Mouse (Mus musculus) neural tube, embryonic 15.5 days (tissue): ENCODE data around the gene Serpinb9. TPM values are rescaled to one million over a fixed set of nuclear protein-coding genes. Genes with fewer than 3 reads are reported as not detected.
"Not testable (repeated sequence)": the region's sequence is repeated elsewhere in the genome, so short reads cannot be mapped to it uniquely, and the experiment has no call there.

Experiments used
- ATAC-seq: fragments of 200-750 bp; cut with Nextera tagmentation; 2 replicates; pipeline ENCODE4 v1.8.0; 2017; ENCODE audit warnings: mild to moderate bottlenecking, moderate TSS enrichment, moderate library complexity; ENCODE audit not compliant: low FRiP score
- H3K27ac ChIP-seq: fragments of 300-500 bp; sonication (generic); replicated peaks from 2 replicates; pipeline ENCODE4 v1.5.1; 2015; ENCODE audit warnings: mild to moderate bottlenecking, inconsistent platforms
- H3K27me3 ChIP-seq: fragments of 300-500 bp; sonication (generic); replicated peaks from 2 replicates; pipeline ENCODE4 v1.6.1; 2015; ENCODE audit warnings: inconsistent platforms
- H3K36me3 ChIP-seq: fragments of 300-500 bp; sonication (generic); 2 replicates; pipeline ENCODE4 v1.6.1; 2015; ENCODE audit warnings: inconsistent platforms
- H3K4me1 ChIP-seq: fragments of 300-500 bp; sonication (generic); 2 replicates; pipeline ENCODE4 v1.6.1; 2015; ENCODE audit warnings: inconsistent platforms
- H3K4me2 ChIP-seq: fragments of 300-500 bp; sonication (generic); 2 replicates; pipeline ENCODE4 v1.6.1; 2015; ENCODE audit warnings: inconsistent platforms, mild to moderate bottlenecking, moderate library complexity
- H3K4me3 ChIP-seq: fragments of 300-500 bp; sonication (generic); replicated peaks from 2 replicates; pipeline ENCODE4 v1.5.1; 2015; ENCODE audit warnings: mild to moderate bottlenecking, inconsistent platforms
- H3K9ac ChIP-seq: fragments of 300-500 bp; sonication (generic); replicated peaks from 2 replicates; pipeline ENCODE4 v1.6.1; 2015; ENCODE audit warnings: mild to moderate bottlenecking, inconsistent platforms
- H3K9me3 ChIP-seq: fragments of 300-500 bp; sonication (generic); replicated peaks from 2 replicates; pipeline ENCODE4 v1.6.1; 2016; ENCODE audit warnings: inconsistent platforms
- WGBS: fragments of 180-500 bp; shearing (Covaris S2); methylation state at CpG from one replicate; pipeline ENCODE4 v1.1.7; 2015; ENCODE audit warnings: mixed read lengths; 5-methylcytosine and 5-hydroxymethylcytosine counted together
- polyA plus RNA-seq: library from polyadenylated mRNA; unstranded; fragments of >200 nt; fragmentation: Nextera tagmentation; extraction: Ambion mirVana; gene quantifications from 2 replicates; pipeline ENCODE4 v1.2.1, GENCODE M21; 2015

Serpinb9 gene
- polyA plus RNA-seq = 2.0 and 4.3 TPM in 2 replicates

- no peak for ATAC-seq
- Histone ChIP-seq H3K36me3 (no peaks in the 10 kb centered on the region), H3K4me2 (peak within 1 kb of the TSS; percentile 44), H3K4me1 (0 out of 2 replicates have a peak, but pooled peaks cover 3% of the 10 kb centered on the region), H3K9ac (no peak within 1 kb of the TSS), H3K27me3 (no peaks in the 10 kb centered on the region), H3K27ac (no peak within 1 kb of the TSS), H3K9me3 (no peaks in the 10 kb centered on the region), H3K4me3 (peak within 1 kb of the TSS; percentile 25; the same call in 1 of the 2 replicates)
- 87% methylated on average over 3 of the region's 3 CpGs for WGBS
These were observed at the start of gene Serpinb9 for GRCm38 (mm10) chr13:33002950-33003349. TSS of gene Serpinb9 (plus strand) at chr13:33003250.

DNA sequence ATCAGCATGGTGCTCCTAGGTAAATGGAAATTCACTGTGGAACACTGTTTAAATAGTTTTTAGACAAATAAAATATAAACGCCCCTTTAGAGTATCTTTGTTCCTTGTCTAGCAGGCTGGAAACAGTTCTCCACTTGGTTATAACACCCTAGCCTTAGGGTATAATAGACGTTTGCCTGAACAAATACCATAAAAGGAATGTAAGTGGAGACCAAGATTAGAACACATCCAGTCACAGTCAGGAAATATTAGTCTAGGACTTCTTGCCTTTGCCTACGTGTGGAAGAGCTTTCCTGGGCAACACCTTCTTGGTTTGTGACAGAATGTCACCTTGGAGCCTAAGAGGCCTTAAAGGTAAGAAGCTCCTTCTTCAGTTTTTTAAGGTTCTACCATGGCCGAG lies 46.5 kb upstream of the Serpinb9 start:
- Histone ChIP-seq H3K9ac (no peak overlapping the region), H3K4me1 (no peaks in the 10 kb centered on the region), H3K4me2 (no peak overlapping the region), H3K9me3 (no peaks in the 10 kb centered on the region), H3K27me3 (no peaks in the 10 kb centered on the region), H3K4me3 (no peak overlapping the region), H3K36me3 (no peaks in the 10 kb centered on the region), H3K27ac (no peak overlapping the region)
- no peak for ATAC-seq
- 69% methylated on average over 4 of the region's 4 CpGs for WGBS

DNA sequence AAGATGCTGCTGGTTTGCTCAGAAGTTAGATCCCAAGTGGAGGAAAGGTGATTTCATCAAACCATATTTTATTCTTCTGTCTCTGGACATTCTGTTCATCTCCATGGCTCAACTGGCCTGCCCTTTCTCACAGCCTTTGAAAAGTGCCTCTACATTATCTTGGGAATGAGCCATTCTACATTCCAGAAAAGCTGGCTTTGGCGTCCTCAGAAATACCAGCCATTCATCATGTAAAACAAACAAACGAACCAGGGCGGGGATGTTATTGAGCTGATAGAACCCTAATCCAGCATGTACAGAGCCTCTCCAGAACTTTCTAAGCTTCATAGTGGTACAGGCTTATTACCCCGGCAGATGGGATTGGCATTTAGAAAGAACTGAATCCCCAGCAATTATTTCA lies 45.1 kb upstream of the Serpinb9 start:
- Histone ChIP-seq H3K27me3 (no peaks in the 10 kb centered on the region), H3K4me3 (no peak overlapping the region), H3K4me1 (no peaks in the 10 kb centered on the region), H3K4me2 (no peak overlapping the region), H3K9me3 (no peaks in the 10 kb centered on the region), H3K27ac (no peak overlapping the region), H3K9ac (no peak overlapping the region), H3K36me3 (no peaks in the 10 kb centered on the region)
- ATAC-seq = no peak
- 89% methylated on average over 4 of the region's 4 CpGs for WGBS

GRCm38 (mm10) chr13:32958521-32958920 lies 44.5 kb upstream of the Serpinb9 start:
- WGBS = 85% methylated on average over 7 of the region's 7 CpGs
- not testable (repeated sequence) for H3K9ac ChIP-seq, H3K4me1 ChIP-seq, H3K4me3 ChIP-seq, H3K27ac ChIP-seq, H3K9me3 ChIP-seq, ATAC-seq, H3K4me2 ChIP-seq, H3K36me3 ChIP-seq, H3K27me3 ChIP-seq

DNA sequence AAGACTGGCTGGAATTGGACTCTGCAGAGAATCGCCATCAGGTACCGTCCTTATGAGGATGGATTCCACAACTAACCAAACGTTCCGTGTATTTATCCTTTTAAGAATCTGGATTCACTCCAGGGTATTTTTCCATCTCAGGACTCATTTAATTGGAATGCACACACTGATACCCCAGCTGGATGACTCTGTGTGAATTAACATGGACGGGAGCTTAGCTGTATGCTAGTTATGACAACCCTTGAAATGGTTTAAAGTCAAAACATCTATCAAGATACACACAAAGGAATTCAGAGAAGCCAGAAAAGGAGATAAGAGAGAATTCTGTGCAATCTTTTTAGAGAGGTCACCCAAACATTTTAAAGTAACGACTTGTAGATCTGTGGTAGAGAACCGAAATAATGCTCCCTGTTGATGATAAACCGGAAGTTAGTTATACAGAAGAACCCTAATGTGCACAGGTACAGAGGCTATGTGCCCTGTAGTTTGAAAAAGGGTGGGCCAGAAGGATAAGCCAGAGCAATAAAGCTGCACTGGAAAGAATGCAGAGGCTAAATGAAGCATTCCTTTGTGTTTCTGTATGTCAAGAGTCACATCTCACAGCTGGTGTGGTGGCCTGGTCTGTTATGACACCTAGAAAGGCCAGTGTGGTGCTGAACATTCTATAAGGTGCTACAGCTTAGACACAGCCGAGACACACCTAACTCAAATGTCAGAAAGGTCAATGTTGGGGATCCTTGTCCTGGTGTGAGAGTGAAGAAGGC lies 38.9 kb upstream of the Serpinb9 start:
- H3K27ac ChIP-seq = no peak overlapping the region
- H3K27me3 ChIP-seq = no peaks in the 10 kb centered on the region
- no peak overlapping the region for H3K4me3 ChIP-seq
- no peak for ATAC-seq
- H3K9me3 ChIP-seq = no peaks in the 10 kb centered on the region
- no peak overlapping the region for H3K4me2 ChIP-seq
- H3K9ac ChIP-seq = no peak overlapping the region
- no peaks in the 10 kb centered on the region for H3K4me1 ChIP-seq
- WGBS = 89% methylated on average over 9 of the region's 9 CpGs
- no peaks in the 10 kb centered on the region for H3K36me3 ChIP-seq

DNA sequence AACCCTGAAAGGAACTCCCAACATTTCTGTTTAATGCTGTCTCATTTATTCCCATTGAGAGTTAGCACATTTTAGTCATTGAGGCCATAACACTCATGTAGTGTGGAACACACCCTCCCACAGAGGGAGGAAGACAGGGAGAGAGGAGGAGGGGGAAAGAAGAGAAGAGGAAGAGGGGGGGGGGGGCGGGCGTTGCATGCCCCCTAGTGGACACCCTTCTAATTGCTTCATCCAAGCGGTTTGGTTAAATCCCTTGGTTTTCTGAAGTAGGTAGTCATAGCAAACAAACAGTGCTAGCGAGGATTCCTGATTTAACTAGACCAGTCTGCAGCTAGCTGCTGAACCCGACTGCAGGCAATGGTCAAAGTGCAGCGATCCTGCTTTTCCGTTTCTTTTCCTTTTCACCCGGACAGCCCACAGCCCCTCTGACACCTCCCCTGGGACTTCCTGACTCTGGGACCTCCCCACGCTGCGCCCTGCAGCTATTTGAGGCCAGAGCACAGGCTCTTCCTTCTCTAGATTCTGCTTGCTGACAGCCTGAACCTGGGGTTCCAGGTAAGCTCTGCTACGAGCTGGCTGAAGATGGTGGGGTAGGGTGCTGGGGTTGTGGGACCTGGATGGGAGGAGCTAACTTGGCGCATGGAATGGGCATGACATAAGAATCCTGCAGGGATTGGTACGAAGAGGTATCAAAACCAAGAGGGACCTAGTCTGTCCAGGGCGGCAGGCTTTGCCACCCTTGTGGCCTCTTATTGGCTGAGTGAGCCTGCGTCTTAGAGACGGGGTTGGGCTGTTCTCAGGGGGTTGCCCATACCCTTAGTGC lies 37.9 kb upstream of the Serpinb9 start, which contains the start of gene Serpinb6b:
TSS of gene Serpinb6b (plus strand) at position 221 of the 823 bp plus-strand sequence.
- no peaks in the 10 kb centered on the region for H3K27me3 ChIP-seq
- H3K9ac ChIP-seq = no peak within 1 kb of the TSS
- H3K4me3 ChIP-seq = peak within 1 kb of the TSS; percentile 24
- H3K4me1 ChIP-seq = no peaks in the 10 kb centered on the region
- H3K27ac ChIP-seq = no peak within 1 kb of the TSS
- WGBS = 52% methylated on average over 16 of the region's 16 CpGs
- H3K4me2 ChIP-seq = peak within 1 kb of the TSS; percentile 48
- H3K36me3 ChIP-seq = no peaks in the 10 kb centered on the region
- ATAC-seq = no peak
- H3K9me3 ChIP-seq = no peaks in the 10 kb centered on the region

GRCm38 (mm10) chr13:32966116-32966515 lies 36.9 kb upstream of the Serpinb9 start:
- ATAC-seq = no peak
- H3K9me3 ChIP-seq = no peaks in the 10 kb centered on the region
- H3K9ac ChIP-seq = no peak overlapping the region
- H3K4me2 ChIP-seq = no peak overlapping the region
- H3K27me3 ChIP-seq = no peaks in the 10 kb centered on the region
- 77% methylated on average over 5 of the region's 5 CpGs for WGBS
- H3K4me1 ChIP-seq = no peaks in the 10 kb centered on the region
- no peak overlapping the region for H3K4me3 ChIP-seq
- no peaks in the 10 kb centered on the region for H3K36me3 ChIP-seq
- H3K27ac ChIP-seq = no peak overlapping the region

- H3K27ac ChIP-seq = no peak overlapping the region
- H3K27me3 ChIP-seq = no peaks in the 10 kb centered on the region
- H3K9ac ChIP-seq = no peak overlapping the region
- H3K36me3 ChIP-seq = no peaks in the 10 kb centered on the region
- no peak for ATAC-seq
- no peak overlapping the region for H3K4me3 ChIP-seq
- no peaks in the 10 kb centered on the region for H3K9me3 ChIP-seq
- H3K4me1 ChIP-seq = no peaks in the 10 kb centered on the region
- no peak overlapping the region for H3K4me2 ChIP-seq
These were observed 35.8 kb upstream of the Serpinb9 start for GRCm38 (mm10) chr13:32967233-32967632.

DNA sequence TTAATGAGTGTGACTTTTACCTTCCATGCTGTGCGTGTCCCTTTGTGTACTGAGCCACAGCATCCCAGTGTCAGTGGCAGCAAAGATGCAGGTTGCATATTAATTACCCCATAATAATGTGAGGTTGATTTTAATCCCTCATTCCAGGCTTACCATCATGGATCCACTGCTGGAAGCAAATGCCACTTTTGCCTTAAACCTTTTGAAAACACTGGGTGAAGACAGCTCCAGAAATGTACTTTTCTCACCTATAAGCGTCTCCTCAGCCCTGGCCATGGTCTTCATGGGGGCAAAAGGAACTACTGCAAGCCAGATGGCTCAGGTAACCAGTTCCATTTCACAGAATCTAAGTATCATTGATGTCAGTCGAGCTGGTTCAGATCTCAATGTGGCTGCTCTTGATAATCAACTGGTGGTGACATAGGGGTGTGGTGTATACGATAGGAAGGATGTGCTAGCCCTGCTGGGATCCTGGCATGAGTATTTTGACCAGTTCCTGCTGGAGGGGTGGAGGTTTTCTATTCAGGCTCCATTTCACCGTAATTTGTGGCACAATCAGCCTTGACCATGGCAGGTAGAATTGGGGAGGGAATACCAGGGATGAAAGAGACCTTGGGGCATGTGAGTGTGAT lies 34.6 kb upstream of the Serpinb9 start:
- H3K9me3 ChIP-seq = no peaks in the 10 kb centered on the region
- 81% methylated on average over 5 of the region's 5 CpGs for WGBS
- H3K9ac ChIP-seq = no peak overlapping the region
- H3K36me3 ChIP-seq = no peaks in the 10 kb centered on the region
- no peak overlapping the region for H3K4me3 ChIP-seq
- no peaks in the 10 kb centered on the region for H3K4me1 ChIP-seq
- ATAC-seq = no peak
- no peak overlapping the region for H3K4me2 ChIP-seq
- H3K27me3 ChIP-seq = no peaks in the 10 kb centered on the region
- no peak overlapping the region for H3K27ac ChIP-seq

DNA sequence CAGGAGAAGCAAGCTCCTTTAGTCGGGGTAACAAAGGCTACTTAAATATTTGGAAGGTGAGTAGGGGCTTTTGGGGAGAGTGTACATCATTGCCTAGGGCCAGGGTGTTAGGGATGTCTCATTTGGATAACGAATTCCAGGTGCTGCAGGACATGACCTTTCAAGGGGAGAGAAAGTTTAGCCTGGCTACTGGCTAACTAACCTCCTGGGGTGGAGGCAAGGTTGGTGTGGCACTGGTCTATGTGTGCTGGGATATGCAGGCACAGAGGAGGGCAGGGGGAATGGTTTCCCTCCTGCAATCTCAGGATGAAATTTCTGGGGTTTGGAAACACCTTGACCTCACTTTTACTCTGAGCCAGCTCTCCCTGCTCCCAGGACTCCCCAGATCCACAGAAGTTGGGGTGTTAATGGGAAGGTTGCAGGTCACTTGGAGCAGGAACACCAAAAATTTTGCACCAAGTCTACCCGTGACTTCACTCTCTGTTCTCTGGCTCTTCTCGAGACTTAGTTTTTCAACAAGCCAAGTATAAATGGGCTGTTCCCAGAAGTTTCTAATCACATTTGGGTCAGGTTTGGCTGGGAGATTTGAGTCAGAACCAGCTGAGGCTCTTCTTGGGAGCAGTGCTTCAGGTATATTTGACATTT lies 33.9 kb upstream of the Serpinb9 start:
- ATAC-seq = no peak
- H3K27ac ChIP-seq = no peak overlapping the region
- no peak overlapping the region for H3K4me3 ChIP-seq
- H3K27me3 ChIP-seq = no peaks in the 10 kb centered on the region
- no peaks in the 10 kb centered on the region for H3K9me3 ChIP-seq
- no peaks in the 10 kb centered on the region for H3K4me1 ChIP-seq
- H3K9ac ChIP-seq = no peak overlapping the region
- WGBS = 78% methylated on average over 4 of the region's 4 CpGs
- H3K36me3 ChIP-seq = no peaks in the 10 kb centered on the region
- no peak overlapping the region for H3K4me2 ChIP-seq

GRCm38 (mm10) chr13:32969641-32970040 lies 33.4 kb upstream of the Serpinb9 start:
- Histone ChIP-seq H3K9me3 (no peaks in the 10 kb centered on the region), H3K36me3 (no peaks in the 10 kb centered on the region), H3K9ac (no peak overlapping the region), H3K4me3 (no peak overlapping the region), H3K4me2 (no peak overlapping the region), H3K4me1 (no peaks in the 10 kb centered on the region), H3K27ac (no peak overlapping the region), H3K27me3 (no peaks in the 10 kb centered on the region)
- 95% methylated on average over 1 of the region's 1 CpGs for WGBS
- no peak for ATAC-seq
